Mouse (Mus musculus): ENCODE data around the gene Kank1.

- peak; percentile 88 for TF ChIP-seq CTCF (conservative IDR thresholded peaks at IDR 0.05; ENCODE audit: low read length)
- no peak for TF ChIP-seq POU5F1 (IDR thresholded peaks at IDR 0.05; ENCODE audit: borderline replicate concordance, low read length)
- no peak for TF ChIP-seq NANOG (IDR thresholded peaks at IDR 0.05; ENCODE audit: borderline replicate concordance, low read length)
Observed at GRCm38 (mm10) chr19:25445054-25445453, 208.3 kb downstream of the Kank1 start.
